Mouse (Mus musculus): ENCODE measurements around the gene Hlcs.

Gene Hlcs

DNA sequence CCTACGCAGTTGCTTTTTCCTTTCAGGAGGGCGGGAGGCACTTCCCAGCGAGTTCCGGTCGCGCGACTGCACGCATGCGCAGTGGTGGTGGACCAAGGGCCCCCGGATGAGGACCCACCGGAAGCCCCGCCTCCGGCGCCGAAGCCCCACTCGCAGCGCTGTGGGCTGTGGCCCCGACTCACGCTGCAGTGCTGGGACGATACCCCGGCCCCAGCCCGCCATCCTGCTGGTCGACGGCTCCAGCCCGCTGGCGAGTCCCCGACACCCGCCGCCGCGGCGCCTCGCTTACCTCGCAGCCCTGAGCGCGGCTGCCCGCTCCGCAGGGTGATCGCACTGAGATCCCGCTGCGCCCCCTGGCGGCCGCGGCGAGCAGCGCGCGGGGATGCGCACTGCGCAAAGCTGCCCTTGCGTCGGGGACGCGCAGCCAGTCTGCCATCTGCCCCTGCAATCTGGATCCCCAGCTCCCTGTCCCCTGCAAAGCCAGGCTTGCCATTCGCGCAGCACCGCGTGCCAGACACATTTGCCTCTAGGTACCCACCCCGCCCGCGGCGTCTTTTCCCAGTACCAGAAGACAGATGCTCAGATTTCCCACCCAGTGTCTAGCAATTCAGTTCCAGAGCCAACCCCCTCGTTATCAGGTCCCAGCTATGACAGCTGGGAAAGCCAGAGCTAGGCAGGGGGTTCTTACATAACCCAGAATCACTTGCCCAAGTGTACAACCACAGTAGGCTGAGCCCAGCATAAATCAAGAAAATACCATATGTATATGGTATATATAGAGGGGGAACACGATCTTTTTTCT, at the start of gene Hlcs:
Gene Hlcs, minus strand, starts transcription at position 343 of the 802 bp plus-strand sequence.
- in situ Hi-C loops (cut with MboI, MseI) = no loop called here

DNA sequence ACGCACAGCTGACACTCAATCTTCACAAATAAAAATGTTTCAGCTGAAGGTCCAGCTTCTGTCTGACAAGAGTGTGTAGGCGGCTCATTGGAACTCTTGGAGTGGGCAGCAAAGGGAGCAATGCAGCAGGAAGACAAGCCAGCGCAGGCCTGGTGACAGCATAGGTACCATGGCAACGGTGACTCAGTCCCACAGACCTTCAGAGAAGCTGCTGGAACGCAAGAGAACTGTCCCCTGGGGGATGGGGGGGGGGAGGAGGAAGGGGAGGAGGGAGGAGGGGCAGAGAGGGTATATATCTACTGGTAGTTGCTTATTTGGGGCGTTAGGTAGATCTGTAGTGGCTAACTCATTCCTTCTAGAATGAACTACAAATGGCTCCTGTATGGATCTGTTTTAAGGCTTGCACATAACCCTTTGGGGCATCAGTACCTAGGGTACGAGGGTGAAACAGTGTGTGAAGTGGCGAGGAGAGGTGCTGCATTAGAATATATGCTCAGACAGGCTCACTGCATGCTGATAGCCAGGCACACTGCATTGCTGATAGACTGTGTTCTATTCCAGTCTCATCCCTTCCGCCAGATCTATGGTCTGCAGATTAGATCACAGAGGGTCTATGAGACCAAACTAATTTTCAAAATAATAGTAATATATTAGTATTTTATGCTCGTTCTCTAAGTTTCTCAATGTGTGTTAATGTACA, 49.0 kb upstream of the Hlcs start:
- in situ Hi-C loops (cut with MboI, MseI) = no loop called here

DNA sequence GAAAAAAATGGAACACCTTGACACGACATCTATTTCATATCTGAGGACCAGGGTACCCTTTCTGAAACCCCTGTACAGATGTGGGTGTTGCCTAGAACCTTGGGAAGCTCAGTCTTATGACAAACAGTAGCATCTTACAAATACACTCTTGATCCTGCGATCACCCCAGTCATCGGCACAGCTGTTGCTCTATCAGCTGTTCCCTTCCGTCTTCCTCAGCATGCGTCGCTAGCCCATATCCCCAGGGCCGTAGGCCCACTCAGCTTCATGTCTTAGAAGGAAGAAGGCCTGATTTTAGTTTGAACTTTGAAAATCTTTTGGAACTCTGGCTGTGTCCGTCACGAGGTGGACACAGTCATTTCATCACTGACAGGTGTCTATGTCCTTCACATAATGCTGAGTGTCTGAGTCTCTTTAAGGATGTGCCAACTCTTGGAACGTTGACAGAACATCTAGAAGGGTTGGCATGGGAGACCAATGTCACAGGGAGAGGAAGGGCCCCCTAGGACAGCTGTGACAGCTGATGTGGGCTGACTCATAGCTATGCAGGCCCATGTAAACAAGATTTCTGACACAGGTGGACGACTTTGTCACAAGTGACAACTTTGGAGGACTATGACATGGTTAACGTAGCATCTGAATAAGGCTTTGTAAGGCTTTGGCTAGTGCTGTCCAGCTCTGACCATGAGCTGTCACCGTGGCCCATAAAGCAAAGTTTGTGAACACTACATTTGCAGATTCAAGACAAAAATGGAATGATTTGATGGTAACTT, 47.4 kb upstream of the Hlcs start:
- in situ Hi-C loops (cut with MboI, MseI) = no loop called here

DNA sequence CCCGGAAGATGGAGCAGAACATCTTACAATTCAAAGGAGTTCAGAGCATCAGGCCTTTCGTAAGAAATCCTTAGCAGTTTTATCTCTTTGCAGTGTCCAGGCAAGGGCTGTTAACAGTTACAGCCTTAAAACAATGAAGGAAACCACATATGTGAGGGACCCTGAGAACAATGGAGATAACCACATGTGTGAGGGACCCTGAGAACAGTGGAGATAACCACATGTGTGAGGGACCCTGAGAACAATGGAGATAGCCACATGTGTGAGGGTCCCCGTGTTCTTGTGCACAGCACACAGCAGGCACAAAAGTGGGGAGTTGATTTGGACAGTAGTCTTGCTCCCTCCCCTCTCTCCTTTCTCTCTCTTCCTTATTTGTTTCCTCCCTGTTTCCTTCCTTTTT, 44.7 kb upstream of the Hlcs start:
- in situ Hi-C loops (cut with MboI, MseI) = no loop called here

DNA sequence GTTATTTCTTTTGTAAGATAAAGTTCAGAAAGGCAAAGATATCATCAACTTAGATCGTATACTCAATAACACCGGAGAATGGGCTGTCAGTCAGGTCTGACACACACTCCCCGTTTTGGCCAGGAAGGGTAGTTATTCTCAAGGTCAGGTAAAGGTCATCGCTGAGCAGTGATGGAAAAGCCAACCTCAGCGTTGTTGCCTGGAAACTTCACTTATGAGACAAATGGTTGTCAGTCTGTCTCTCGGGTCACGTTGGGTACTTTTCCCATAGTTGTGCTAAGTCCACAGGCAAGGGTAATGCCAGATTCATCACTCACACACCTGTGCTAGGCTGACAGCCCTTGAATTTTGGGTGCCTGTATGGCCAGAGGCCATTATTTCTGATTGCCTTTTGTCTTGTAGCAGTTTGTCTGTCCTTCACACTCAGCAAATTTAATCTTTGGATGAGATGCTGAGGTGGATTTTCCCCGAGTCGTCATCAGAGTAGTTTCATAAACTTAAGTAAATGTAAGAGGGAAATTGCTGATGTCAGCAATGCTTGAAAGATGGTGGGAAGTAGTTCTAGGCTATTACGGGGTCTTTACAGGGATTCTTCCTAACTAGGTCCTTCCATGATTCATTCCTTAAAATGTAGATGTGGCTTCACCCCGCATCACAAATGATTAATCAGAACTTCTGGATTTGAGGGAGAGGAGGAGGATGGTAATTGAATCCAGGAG, 43.6 kb upstream of the Hlcs start:
- in situ Hi-C loops (cut with MboI, MseI) = no loop called here

DNA sequence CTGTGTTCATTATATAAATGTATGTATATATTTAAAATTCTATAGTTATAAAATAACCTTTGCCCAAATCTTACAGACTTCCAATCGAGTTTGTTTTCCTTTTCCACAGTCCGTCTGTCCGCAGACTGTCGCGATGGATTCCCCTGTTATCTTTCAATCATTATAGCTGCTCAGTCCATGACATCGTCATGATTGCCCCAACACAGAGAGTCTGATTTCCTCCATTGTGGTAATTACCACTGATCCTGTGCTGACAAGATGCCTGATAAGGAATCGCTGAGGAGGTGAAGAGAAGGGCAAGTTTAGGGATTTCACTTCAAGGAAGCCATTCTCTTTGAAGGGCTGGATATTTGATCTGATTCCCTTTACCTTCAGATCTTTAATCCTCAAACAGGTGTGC, 42.7 kb upstream of the Hlcs start:
- in situ Hi-C loops (cut with MboI, MseI) = no loop called here

DNA sequence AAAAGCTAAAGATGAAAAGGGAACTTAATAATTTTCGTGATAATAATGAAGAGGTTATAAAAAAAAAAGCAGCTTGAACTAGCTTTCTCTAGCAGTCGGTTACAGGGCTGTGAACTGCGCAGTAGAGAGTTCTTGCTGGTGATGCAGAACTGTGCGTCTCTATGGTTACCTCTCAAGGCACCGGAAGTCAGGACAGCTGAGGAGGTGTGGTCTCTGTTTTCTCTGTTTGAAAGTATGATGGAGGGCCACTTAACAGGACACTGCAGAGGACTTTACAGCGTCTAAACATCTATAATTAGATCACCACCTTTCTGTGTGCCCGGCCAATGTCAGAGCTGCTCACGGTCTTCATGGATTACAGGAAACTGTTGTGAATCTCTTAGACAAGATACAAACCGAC, 41.1 kb upstream of the Hlcs start:
- in situ Hi-C loops (cut with MboI, MseI) = no loop called here

DNA sequence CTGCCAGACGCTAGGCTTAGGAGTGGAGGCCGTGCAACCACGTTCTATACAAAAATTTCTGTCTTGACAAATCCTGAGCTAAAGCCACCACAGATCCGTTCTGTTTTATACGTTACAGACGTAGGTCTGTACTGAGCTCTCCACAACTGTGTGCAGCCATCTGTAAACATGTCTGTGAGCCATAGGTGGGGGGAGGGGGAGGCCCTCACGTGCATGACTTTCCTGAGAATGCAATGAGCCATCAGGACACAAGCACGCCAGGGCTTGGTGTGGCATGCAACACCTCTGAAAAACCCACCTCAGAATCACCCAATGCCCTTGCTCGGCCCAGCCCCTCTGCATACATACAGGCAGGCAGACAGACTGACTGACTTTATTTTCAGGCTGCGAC, 36.9 kb upstream of the Hlcs start:
- in situ Hi-C loops (cut with MboI, MseI) = no loop called here

DNA sequence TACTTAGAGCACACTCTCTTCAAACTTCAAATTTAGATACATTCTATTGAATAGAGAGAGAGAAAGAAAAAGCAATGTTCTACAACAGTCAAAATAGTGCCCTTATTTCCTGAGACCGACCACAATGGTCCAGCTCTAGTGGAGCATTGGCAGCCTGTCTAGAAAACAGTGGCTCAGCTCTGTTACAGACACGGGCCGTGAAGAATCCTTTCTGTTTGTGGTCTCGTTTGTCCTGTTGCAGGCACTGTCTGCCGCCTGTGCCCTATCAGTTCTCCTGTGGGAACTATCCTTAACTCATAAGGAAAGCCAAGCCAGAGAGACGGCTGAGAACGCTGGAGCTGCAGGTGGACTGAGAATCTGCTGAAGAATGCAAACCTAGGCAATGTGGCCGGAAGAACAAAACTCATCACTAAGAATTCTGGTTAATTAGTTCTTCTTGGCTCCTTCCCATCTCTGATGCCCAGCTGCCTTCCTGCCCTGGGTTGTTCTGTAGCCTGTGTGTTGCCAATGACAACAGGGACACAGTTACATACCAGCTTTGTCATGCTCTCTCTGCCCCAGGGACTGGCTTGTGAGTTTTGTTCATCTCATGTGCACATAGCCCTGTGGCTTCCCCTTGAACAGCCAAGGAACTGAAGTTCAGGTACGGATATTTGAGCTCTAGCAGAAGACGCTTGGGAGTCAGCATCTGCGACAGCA, 36.4 kb upstream of the Hlcs start:
- in situ Hi-C loops (cut with MboI, MseI) = loop anchor here in 1 of 2 experiments (10.0 kb wide), 1 partner anchor 995 kb away; no protein-coding TSS in a partner anchor

DNA sequence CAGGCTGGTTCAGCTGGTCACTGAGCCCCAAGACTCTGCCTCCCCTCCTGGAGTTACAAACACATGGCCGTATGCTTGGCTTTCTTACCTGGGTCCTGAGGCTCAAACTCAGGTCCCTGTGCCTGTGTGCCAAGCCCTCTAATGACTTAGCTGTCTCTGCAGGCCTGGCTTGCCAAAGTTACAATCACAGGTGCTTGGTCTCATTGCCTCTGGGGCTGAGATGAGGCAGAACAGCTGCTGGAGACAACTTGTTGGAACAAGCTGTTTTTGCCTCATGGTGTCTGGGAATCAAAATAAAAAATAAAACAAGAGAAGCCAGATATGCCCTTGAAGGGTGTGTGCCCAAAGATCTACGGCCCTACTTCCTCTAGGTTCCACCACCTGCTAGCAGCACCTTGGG, 35.4 kb upstream of the Hlcs start:
- in situ Hi-C loops (cut with MboI, MseI) = loop anchor here in 1 of 2 experiments (10.0 kb wide), 1 partner anchor 994 kb away; no protein-coding TSS in a partner anchor

DNA sequence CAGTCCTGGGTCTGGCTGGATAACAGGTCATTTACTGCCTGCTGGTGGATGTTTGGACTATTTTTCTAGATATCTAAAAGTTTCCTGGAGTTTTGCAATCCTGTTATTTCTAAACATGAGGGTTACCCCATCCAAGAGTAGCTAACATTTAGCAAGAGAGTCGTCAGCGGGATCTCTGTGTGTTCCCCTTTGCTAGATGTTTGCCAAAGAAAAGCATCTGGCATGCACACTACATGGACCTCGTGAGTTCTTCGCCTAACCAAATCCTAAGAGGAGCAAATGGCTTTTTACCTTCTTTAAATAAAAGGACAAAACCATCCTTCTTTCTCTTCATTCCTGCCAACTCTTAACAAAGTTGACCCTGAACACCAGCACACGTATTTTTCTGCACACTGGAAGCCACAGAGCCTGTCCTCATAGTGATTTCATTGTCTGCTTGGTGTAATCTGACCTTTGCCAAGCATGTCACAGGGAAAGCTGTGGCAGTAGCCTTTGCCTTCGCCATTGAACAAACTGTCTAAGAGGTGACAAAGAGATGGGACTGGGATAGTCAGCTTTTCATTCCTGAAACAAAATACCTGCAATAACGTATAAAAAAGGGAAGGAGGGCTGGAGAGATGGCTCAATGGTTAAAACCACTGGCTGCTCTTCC, 33.8 kb upstream of the Hlcs start:
- in situ Hi-C loops (cut with MboI, MseI) = loop anchor here in 1 of 2 experiments (10.0 kb wide), 1 partner anchor 992 kb away; no protein-coding TSS in a partner anchor

DNA sequence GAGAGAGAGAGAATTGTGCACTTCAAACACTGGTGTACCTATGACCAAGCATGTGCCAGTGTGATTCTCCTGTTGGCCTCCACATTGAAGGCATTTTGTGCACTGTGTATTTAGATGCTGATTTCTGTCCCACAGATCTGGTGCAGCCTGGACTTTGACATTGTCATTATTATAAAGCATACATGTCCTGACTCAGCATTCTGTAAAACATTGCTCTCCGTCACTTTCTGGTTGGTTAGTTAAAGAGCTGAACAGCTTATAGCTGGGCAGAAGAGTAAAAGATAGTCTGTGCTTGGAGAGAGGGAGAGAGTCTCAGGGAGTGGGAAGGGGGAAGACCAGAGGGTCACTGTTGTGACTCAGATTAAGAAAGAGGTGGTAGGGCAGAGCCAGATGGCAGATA, 32.4 kb upstream of the Hlcs start:
- in situ Hi-C loops (cut with MboI, MseI) = loop anchor here in 1 of 2 experiments (10.0 kb wide), 1 partner anchor 991 kb away; no protein-coding TSS in a partner anchor

DNA sequence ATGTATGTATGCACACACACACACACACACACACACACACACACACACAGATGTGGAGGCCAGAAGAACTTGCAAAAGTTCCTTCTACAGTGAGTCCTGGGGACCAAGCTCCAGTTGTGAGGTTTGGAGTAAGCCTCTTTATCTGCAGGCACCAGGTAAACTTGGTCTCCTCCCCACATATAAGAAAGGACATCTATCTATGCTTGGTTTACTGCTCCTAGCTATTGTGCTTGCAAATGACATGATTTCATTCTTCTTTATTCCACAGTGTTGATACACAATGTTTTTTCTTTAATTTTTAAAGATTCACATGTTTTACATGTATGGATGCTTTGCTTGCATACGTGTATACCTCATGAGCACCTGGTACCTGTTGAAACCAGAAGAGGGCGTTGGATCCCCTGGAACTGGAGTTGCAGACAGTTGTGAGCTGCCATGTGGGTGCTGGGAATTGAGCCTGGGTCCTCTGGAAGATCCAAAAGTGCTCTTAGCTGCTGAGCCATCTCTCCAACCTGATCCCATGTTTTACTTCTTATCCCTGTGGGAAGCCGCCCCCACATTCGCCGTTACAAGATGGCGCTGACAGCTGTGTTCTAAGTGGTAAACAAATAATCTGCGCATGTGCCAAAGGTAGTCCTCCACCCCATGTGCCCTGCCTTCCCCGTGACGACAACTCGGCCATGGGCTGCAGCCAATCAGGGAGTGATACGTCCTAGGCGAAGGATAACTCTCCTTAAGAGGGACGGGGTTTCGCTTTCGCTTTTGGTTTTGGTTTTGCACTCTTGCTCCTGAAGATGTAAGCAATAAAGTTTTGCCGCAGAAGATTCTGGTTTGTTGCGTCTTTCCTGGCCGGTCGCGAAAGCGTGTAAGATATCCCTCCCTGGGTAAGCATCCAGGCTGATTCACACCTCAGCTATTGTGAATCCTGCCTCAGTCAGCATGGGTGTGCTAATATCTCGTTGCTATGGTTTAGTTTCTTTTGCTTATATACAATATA, 26.1 kb upstream of the Hlcs start:
- in situ Hi-C loops (cut with MboI, MseI) = loop anchor here in 1 of 2 experiments (10.0 kb wide), 1 partner anchor 985 kb away; no protein-coding TSS in a partner anchor

DNA sequence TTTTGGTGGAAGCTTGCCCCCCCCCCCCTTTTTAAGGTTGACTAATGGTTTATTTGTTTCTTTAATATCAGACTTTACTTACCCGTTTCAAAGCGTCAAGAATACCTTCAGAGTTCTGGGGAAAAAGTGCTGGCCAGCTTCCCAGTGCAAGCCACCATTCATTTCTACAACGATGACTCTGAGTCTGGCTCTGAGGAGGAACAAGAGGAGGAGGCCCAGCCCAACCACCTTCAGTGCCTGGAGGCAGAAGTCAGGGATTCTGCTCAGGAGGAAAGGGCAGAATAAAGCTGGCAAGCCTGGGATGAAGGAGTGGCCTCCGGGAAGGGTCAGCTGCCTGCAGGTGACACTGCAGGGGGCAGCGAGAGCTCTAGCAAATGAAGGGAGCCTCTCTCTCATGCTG, 22.3 kb upstream of the Hlcs start:
- in situ Hi-C loops (cut with MboI, MseI) = no loop called here

DNA sequence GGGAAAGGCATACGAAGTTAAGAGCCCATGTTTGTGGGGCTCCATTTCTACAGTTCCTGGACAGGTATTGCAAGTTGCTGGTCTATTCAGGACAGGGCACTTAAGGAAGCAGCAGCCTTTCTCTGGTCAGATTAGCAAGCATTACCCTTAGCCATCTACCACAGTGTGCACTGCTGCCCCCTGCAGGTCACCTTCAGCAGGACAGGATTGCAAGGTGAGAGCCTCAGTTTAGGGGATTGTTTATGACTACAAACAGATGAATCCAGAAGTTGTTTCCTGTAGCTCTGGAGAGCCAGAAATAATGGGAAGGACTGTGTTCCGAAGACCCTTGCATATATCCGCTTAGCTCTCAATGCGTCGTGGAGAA, 18.5 kb upstream of the Hlcs start:
- in situ Hi-C loops (cut with MboI, MseI) = no loop called here

DNA sequence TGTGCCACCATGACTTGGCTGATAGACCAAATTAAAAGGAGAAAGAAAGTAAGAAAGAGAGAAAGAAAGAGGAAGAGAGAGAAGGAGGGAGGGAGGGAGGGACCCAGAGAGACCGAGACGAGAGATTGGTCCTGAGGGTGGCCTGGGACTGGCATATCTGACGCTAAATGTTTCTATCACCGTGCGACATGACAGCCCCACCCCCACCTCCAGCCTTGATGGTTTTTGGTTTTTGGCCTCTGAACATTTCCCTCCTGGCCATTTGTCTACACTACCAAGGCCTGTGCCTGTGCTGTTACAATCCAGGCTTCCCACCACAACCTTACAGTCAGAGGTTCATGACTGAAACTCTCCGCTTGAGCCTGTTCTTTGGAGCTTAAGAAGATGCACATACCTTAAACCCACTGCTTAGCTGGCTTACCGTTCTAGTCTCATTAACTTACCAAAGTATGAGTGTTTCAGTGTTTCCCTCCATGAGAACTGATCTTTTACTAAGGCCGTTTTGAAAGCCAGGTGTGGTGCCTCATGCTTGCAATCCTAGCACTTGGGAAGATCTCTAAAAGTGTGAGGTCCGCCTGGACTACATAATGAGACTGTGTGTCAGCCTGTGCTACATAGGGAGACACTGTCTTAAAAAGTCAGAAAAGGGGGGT, 18.0 kb upstream of the Hlcs start:
- in situ Hi-C loops (cut with MboI, MseI) = no loop called here

DNA sequence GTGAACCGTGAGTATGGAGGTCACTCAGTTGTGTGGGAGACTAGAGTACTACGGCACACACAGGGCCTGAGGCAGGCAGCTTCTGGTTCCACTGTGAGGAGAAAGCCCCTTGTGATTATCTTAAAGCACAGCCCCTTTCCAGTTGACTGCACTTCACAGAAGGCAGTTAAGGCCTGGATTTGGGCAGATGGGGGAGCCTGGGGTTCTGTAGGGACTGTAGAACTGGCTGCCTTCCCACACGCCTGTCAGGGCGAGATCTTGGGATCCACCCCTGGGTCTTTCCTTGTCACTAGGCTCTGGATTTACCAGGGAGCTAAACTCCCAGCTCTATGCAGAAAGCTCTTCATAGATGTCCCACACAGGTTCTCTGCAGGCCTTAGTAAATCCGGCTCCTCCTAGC, 17.1 kb upstream of the Hlcs start:
- in situ Hi-C loops (cut with MboI, MseI) = no loop called here

Measured in T-helper 17 cell (primary cell).